Mouse (Mus musculus): ENCODE data around the gene Adamts9. TPM values are rescaled to one million over a fixed set of nuclear protein-coding genes. Genes with fewer than 3 reads are reported as not detected.

The Adamts9 gene
- polyA plus RNA-seq, 1 experiment from 2014 or later, result 0.81 TPM

GRCm38 (mm10) chr6:92878771-92879170, 64.5 kb downstream of the Adamts9 start:
- no peak for ATAC-seq (ENCODE audit: insufficient read depth)
- Histone ChIP-seq H3K27me3 (no peaks in the 10 kb centered on the region), H3K27ac (replicated peaks) (no peak overlapping the region), H3K9me3 (replicated peaks) (no peaks in the 10 kb centered on the region), H3K9ac (no peak overlapping the region), H3K4me2 (no peak overlapping the region), H3K4me3 (replicated peaks) (no peak overlapping the region), H3K36me3 (replicated peaks) (no peaks in the 10 kb centered on the region), H3K4me1 (replicated peaks) (no peaks in the 10 kb centered on the region)
- 61% methylated on average over 5 of the region's 5 CpGs for WGBS (ENCODE audit: insufficient replicate concordance)

GRCm38 (mm10) chr6:92877236-92877635, 66.1 kb downstream of the Adamts9 start:
- no peak for ATAC-seq (ENCODE audit: insufficient read depth)
- Histone ChIP-seq H3K4me1 (replicated peaks) (no peaks in the 10 kb centered on the region), H3K27me3 (no peaks in the 10 kb centered on the region), H3K4me3 (replicated peaks) (no peak overlapping the region), H3K9ac (no peak overlapping the region), H3K36me3 (replicated peaks) (no peaks in the 10 kb centered on the region), H3K9me3 (replicated peaks) (no peaks in the 10 kb centered on the region), H3K4me2 (no peak overlapping the region), H3K27ac (replicated peaks) (no peak overlapping the region)
- WGBS (ENCODE audit: insufficient replicate concordance), result 66% methylated on average over 4 of the region's 4 CpGs

GRCm38 (mm10) chr6:92876121-92876520, 67.2 kb downstream of the Adamts9 start:
- Histone ChIP-seq H3K9me3 (replicated peaks) (no peaks in the 10 kb centered on the region), H3K4me3 (replicated peaks) (no peak overlapping the region), H3K27me3 (no peaks in the 10 kb centered on the region), H3K4me1 (replicated peaks) (no peaks in the 10 kb centered on the region), H3K36me3 (replicated peaks) (no peaks in the 10 kb centered on the region), H3K27ac (replicated peaks) (no peak overlapping the region), H3K9ac (no peak overlapping the region), H3K4me2 (no peak overlapping the region)
- 12% methylated on average over 5 of the region's 5 CpGs for WGBS (ENCODE audit: insufficient replicate concordance)
- ATAC-seq (ENCODE audit: insufficient read depth), result no peak

- no peak for ATAC-seq (ENCODE audit: insufficient read depth)
- no peaks in the 10 kb centered on the region for H3K27me3 ChIP-seq
- H3K4me1 ChIP-seq (replicated peaks), result no peaks in the 10 kb centered on the region
- H3K36me3 ChIP-seq (replicated peaks), result no peaks in the 10 kb centered on the region
- no peak overlapping the region for H3K4me3 ChIP-seq (replicated peaks)
- H3K4me2 ChIP-seq, result no peak overlapping the region
- no peak overlapping the region for H3K9ac ChIP-seq
- WGBS (ENCODE audit: insufficient replicate concordance), result 50% methylated on average over 2 of the region's 2 CpGs
- H3K27ac ChIP-seq (replicated peaks), result no peak overlapping the region
- H3K9me3 ChIP-seq (replicated peaks), result no peaks in the 10 kb centered on the region
Measured at GRCm38 (mm10) chr6:92875340-92875739, 68.0 kb downstream of the Adamts9 start.

- Histone ChIP-seq H3K27me3 (no peaks in the 10 kb centered on the region), H3K4me1 (replicated peaks) (no peaks in the 10 kb centered on the region), H3K4me2 (no peak overlapping the region), H3K27ac (replicated peaks) (no peak overlapping the region), H3K36me3 (replicated peaks) (no peaks in the 10 kb centered on the region), H3K9me3 (replicated peaks) (no peaks in the 10 kb centered on the region), H3K4me3 (replicated peaks) (no peak overlapping the region), H3K9ac (no peak overlapping the region)
- 10% methylated on average over 5 of the region's 5 CpGs for WGBS (ENCODE audit: insufficient replicate concordance)
- no peak for ATAC-seq (ENCODE audit: insufficient read depth)
Measured at GRCm38 (mm10) chr6:92874854-92875253, 68.4 kb downstream of the Adamts9 start.

GRCm38 (mm10) chr6:92872766-92873165, 70.5 kb downstream of the Adamts9 start:
- H3K4me2 ChIP-seq, result no peak overlapping the region
- ATAC-seq (ENCODE audit: insufficient read depth), result no peak
- no peaks in the 10 kb centered on the region for H3K36me3 ChIP-seq (replicated peaks)
- no peak overlapping the region for H3K9ac ChIP-seq
- no peaks in the 10 kb centered on the region for H3K9me3 ChIP-seq (replicated peaks)
- no peaks in the 10 kb centered on the region for H3K27me3 ChIP-seq
- no peak overlapping the region for H3K4me3 ChIP-seq (replicated peaks)
- WGBS (ENCODE audit: insufficient replicate concordance), result 71% methylated on average over 10 of the region's 10 CpGs
- no peak overlapping the region for H3K27ac ChIP-seq (replicated peaks)
- H3K4me1 ChIP-seq (replicated peaks), result no peaks in the 10 kb centered on the region

GRCm38 (mm10) chr6:92871813-92872212, 71.5 kb downstream of the Adamts9 start:
- Histone ChIP-seq H3K27me3 (no peaks in the 10 kb centered on the region), H3K27ac (replicated peaks) (no peak overlapping the region), H3K36me3 (replicated peaks) (no peaks in the 10 kb centered on the region), H3K4me3 (replicated peaks) (no peak overlapping the region), H3K4me1 (replicated peaks) (no peaks in the 10 kb centered on the region), H3K9ac (no peak overlapping the region), H3K9me3 (replicated peaks) (no peaks in the 10 kb centered on the region), H3K4me2 (no peak overlapping the region)
- WGBS (ENCODE audit: insufficient replicate concordance), result 55% methylated on average over 4 of the region's 4 CpGs
- ATAC-seq (ENCODE audit: insufficient read depth), result no peak

- no peak overlapping the region for H3K27ac ChIP-seq (replicated peaks)
- no peaks in the 10 kb centered on the region for H3K9me3 ChIP-seq (replicated peaks)
- no peak overlapping the region for H3K4me3 ChIP-seq (replicated peaks)
- H3K27me3 ChIP-seq, result no peaks in the 10 kb centered on the region
- H3K9ac ChIP-seq, result no peak overlapping the region
- H3K4me1 ChIP-seq (replicated peaks), result no peaks in the 10 kb centered on the region
- ATAC-seq (ENCODE audit: insufficient read depth), result no peak
- no peak overlapping the region for H3K4me2 ChIP-seq
- H3K36me3 ChIP-seq (replicated peaks), result no peaks in the 10 kb centered on the region
- 50% methylated on average over 16 of the region's 16 CpGs for WGBS (ENCODE audit: insufficient replicate concordance)
Measured at GRCm38 (mm10) chr6:92869582-92870219, 73.6 kb downstream of the Adamts9 start.

- Histone ChIP-seq H3K9ac (no peak within 1 kb of the TSS), H3K27ac (replicated peaks) (no peak within 1 kb of the TSS), H3K4me3 (replicated peaks) (no peak within 1 kb of the TSS), H3K4me1 (replicated peaks) (no peaks in the 10 kb centered on the region), H3K9me3 (replicated peaks) (no peaks in the 10 kb centered on the region), H3K36me3 (replicated peaks) (no peaks in the 10 kb centered on the region), H3K27me3 (no peaks in the 10 kb centered on the region), H3K4me2 (no peak within 1 kb of the TSS)
- WGBS (ENCODE audit: insufficient replicate concordance), result 49% methylated on average over 4 of the region's 4 CpGs
- ATAC-seq (ENCODE audit: insufficient read depth), result no peak
Measured at GRCm38 (mm10) chr6:92869089-92869581, 74.2 kb downstream of the Adamts9 start, which contains the start of gene Gm15737. Gene Gm15737, plus strand, starts transcription at chr6:92869357.

GRCm38 (mm10) chr6:92862599-92862998, 80.7 kb downstream of the Adamts9 start:
- Histone ChIP-seq H3K4me1 (replicated peaks) (no peaks in the 10 kb centered on the region), H3K9ac (no peak overlapping the region), H3K27ac (replicated peaks) (no peak overlapping the region), H3K9me3 (replicated peaks) (no peaks in the 10 kb centered on the region), H3K36me3 (replicated peaks) (no peaks in the 10 kb centered on the region), H3K4me2 (no peak overlapping the region), H3K4me3 (replicated peaks) (no peak overlapping the region), H3K27me3 (no peaks in the 10 kb centered on the region)
- WGBS (ENCODE audit: insufficient replicate concordance), result 62% methylated on average over 9 of the region's 9 CpGs
- ATAC-seq (ENCODE audit: insufficient read depth), result no peak

- no peak for ATAC-seq (ENCODE audit: insufficient read depth)
- no peaks in the 10 kb centered on the region for H3K4me1 ChIP-seq (replicated peaks)
- no peak overlapping the region for H3K9ac ChIP-seq
Measured at GRCm38 (mm10) chr6:92860285-92860912, 82.9 kb downstream of the Adamts9 start.

More at GRCm38 (mm10) chr6:92860285-92860912, 82.9 kb downstream of the Adamts9 start:
- H3K4me2 ChIP-seq, result no peak overlapping the region
- H3K4me3 ChIP-seq (replicated peaks), result no peak overlapping the region
- no peaks in the 10 kb centered on the region for H3K27me3 ChIP-seq
- no peaks in the 10 kb centered on the region for H3K9me3 ChIP-seq (replicated peaks)
- H3K36me3 ChIP-seq (replicated peaks), result no peaks in the 10 kb centered on the region
- H3K27ac ChIP-seq (replicated peaks), result no peak overlapping the region
- WGBS (ENCODE audit: insufficient replicate concordance), result 46% methylated on average over 5 of the region's 5 CpGs
